Mouse (Mus musculus) limb, embryonic 12.5 days (tissue): ENCODE measurements at regions not wholly inside any gene's neighbourhood (a gene's known extent, or its start where the extent isn't known, plus 50 kb on each side); places are given as distances from the start of the nearest gene placed in this dataset.

Source experiments
- ATAC-seq: fragments of 200-750 bp; cut with Nextera tagmentation; 2 replicates; pipeline ENCODE4 v1.8.0; 2017; ENCODE audit warnings: low read depth, moderate TSS enrichment; ENCODE audit not compliant: insufficient number of reproducible peaks, insufficient read depth, low FRiP score, low TSS enrichment
- H3K27ac ChIP-seq: fragments of 300-500 bp; sonication (generic); 2 replicates; pipeline ENCODE4 v1.5.1; 2016; ENCODE audit warnings: mild to moderate bottlenecking, moderate library complexity
- H3K27me3 ChIP-seq: fragments of 300-500 bp; sonication (generic); 2 replicates; pipeline ENCODE4 v1.6.1; 2016; ENCODE audit warnings: mild to moderate bottlenecking, moderate library complexity
- H3K36me3 ChIP-seq: fragments of 300-500 bp; sonication (generic); 2 replicates; pipeline ENCODE4 v1.6.1; 2016; ENCODE audit warnings: mild to moderate bottlenecking, moderate library complexity
- H3K4me1 ChIP-seq: fragments of 300-500 bp; sonication (generic); replicated peaks from 2 replicates; pipeline ENCODE4 v1.6.1; 2016
- H3K4me2 ChIP-seq: fragments of 300-500 bp; sonication (generic); 2 replicates; pipeline ENCODE4 v1.6.1; 2016; ENCODE audit warnings: mild to moderate bottlenecking, moderate library complexity
- H3K4me3 ChIP-seq: fragments of 300-500 bp; sonication (generic); replicated peaks from 2 replicates; pipeline ENCODE4 v1.5.1; 2016; ENCODE audit warnings: mild to moderate bottlenecking
- H3K9ac ChIP-seq: fragments of 300-500 bp; sonication (generic); replicated peaks from 2 replicates; pipeline ENCODE4 v1.6.1; 2016; ENCODE audit warnings: mild to moderate bottlenecking, moderate library complexity
- H3K9me3 ChIP-seq: fragments of 300-500 bp; sonication (generic); 2 replicates; pipeline ENCODE4 v1.6.1; 2016; ENCODE audit warnings: mild to moderate bottlenecking, moderate library complexity
- WGBS: fragments of 180-500 bp; shearing (Covaris S2); methylation state at CpG from one replicate; pipeline ENCODE4 v1.1.7; 2016; 5-methylcytosine and 5-hydroxymethylcytosine counted together

GRCm38 (mm10) chr16:5342326-5342725 lies 86.5 kb upstream of the Eef2kmt start:
- H3K4me1 ChIP-seq = no peaks in the 10 kb centered on the region

GRCm38 (mm10) chr16:5316271-5316670 lies 60.5 kb upstream of the Eef2kmt start:
- no peaks in the 10 kb centered on the region for H3K4me1 ChIP-seq
- no peak overlapping the region for H3K9ac ChIP-seq
- H3K27me3 ChIP-seq = no peaks in the 10 kb centered on the region
- H3K36me3 ChIP-seq = no peaks in the 10 kb centered on the region
- 77% methylated on average over 1 of the region's 1 CpGs for WGBS
- H3K9me3 ChIP-seq = no peaks in the 10 kb centered on the region
- no peak overlapping the region for H3K4me3 ChIP-seq
- H3K27ac ChIP-seq = no peak overlapping the region
- no peak overlapping the region for H3K4me2 ChIP-seq
- no peak for ATAC-seq

More at GRCm38 (mm10) chr16:5342326-5342725, 86.5 kb upstream of the Eef2kmt start:
- Histone ChIP-seq H3K27ac (no peak overlapping the region), H3K4me2 (no peak overlapping the region), H3K9me3 (no peaks in the 10 kb centered on the region), H3K9ac (no peak overlapping the region), H3K27me3 (no peaks in the 10 kb centered on the region), H3K4me3 (no peak overlapping the region), H3K36me3 (no peaks in the 10 kb centered on the region)
- no peak for ATAC-seq
- WGBS = 73% methylated on average over 6 of the region's 6 CpGs

DNA sequence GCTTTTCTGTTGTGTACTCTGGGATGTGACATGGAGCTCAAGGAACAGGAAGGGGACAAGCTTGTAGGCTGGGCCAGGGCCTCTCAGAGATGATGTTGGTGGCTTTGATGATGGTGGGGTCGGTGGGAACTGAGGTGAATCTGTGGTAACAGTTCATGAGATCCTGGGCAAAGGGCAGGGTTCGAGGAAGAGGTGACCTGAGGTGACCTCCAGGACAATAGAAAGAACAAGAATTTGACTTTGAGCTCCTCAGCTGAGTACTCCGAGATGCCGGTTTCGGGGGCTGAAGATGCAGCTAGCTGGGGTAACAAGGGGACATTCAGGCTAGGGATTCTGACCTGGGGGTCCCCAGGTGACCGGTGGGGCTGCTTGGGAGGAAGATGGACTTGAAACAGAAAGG lies 57.5 kb upstream of the Eef2kmt start:
- Histone ChIP-seq H3K27me3 (peaks cover 6% of the 10 kb centered on the region; the same call in 1 of the 2 replicates), H3K9me3 (no peaks in the 10 kb centered on the region), H3K36me3 (no peaks in the 10 kb centered on the region), H3K27ac (no peak overlapping the region), H3K9ac (no peak overlapping the region), H3K4me2 (no peak overlapping the region), H3K4me1 (no peaks in the 10 kb centered on the region), H3K4me3 (no peak overlapping the region)
- WGBS = 85% methylated on average over 6 of the region's 6 CpGs
- no peak for ATAC-seq

DNA sequence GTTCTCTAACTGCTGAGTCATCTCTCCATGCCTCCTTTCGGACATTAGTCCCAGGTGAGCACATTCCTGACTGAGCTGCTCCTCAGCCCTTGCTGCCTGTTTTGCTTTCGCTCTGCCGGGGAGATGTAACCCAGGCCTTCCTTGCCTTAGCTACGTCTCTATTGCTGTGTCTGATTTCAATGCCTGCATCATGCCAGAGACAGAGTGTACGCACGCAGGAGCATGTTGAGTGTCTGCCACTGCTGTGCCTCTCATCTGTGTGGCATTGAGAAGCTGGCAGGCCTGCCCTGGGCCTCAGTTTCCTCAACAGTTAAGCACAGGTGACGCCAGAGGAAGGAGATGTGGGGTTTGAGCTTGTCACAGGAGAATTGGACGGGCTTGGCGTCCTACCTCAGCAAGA lies 55.7 kb upstream of the Eef2kmt start:
- Histone ChIP-seq H3K36me3 (no peaks in the 10 kb centered on the region), H3K27me3 (peaks cover 21% of the 10 kb centered on the region), H3K9ac (no peak overlapping the region), H3K4me3 (no peak overlapping the region), H3K4me2 (no peak overlapping the region), H3K4me1 (no peaks in the 10 kb centered on the region), H3K9me3 (no peaks in the 10 kb centered on the region), H3K27ac (no peak overlapping the region)
- WGBS = 83% methylated on average over 9 of the region's 9 CpGs
- ATAC-seq = no peak

DNA sequence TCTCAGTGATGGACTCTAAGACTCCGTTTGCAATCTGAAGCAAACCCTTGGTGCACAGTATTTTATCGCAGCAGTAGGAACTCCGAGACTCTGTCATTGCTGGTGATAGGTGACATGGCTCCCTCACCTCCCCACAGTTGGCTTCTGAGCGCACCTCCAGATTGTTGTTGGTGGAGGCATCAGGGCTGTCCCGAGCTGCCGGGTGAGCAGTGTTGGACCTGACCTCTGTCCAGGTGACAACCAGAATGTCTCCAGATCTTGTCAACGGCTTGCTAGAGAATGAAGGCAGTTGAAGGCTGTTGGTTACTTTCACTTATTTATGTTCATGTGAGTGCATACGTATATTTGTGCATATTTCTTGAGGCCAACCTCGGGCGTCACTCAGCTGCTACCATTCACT lies 55.0 kb upstream of the Eef2kmt start:
- Histone ChIP-seq H3K36me3 (no peaks in the 10 kb centered on the region), H3K9ac (no peak overlapping the region), H3K4me1 (no peaks in the 10 kb centered on the region), H3K4me2 (no peak overlapping the region), H3K4me3 (no peak overlapping the region), H3K27me3 (peaks cover 21% of the 10 kb centered on the region), H3K27ac (no peak overlapping the region), H3K9me3 (no peaks in the 10 kb centered on the region)
- ATAC-seq = no peak
- WGBS = 91% methylated on average over 10 of the region's 10 CpGs

DNA sequence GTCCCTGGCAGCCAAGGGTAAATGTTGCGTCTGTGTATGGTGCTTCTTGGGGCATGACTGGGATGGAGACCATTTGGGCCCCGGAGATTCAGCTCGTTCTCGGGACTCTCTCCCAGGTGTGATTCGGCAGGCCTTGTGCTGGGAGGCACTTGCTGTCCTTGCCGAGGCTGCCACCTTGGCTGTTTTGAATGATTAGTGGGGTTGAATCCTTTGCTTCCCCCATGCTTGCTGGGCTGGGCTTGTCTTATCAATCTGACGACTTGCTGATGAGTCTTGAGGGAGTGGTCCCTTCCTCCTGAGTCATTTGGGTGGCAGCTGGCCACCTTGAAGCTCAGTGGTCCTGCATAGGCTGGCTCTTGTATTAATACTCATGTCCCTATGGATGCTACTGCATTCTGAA lies 52.0 kb upstream of the Eef2kmt start:
- WGBS = 56% methylated on average over 7 of the region's 7 CpGs
- Histone ChIP-seq H3K4me1 (no peaks in the 10 kb centered on the region), H3K9ac (no peak overlapping the region), H3K4me3 (no peak overlapping the region), H3K4me2 (no peak overlapping the region), H3K27ac (no peak overlapping the region), H3K27me3 (peaks cover 21% of the 10 kb centered on the region), H3K36me3 (no peaks in the 10 kb centered on the region), H3K9me3 (no peaks in the 10 kb centered on the region)
- no peak for ATAC-seq

DNA sequence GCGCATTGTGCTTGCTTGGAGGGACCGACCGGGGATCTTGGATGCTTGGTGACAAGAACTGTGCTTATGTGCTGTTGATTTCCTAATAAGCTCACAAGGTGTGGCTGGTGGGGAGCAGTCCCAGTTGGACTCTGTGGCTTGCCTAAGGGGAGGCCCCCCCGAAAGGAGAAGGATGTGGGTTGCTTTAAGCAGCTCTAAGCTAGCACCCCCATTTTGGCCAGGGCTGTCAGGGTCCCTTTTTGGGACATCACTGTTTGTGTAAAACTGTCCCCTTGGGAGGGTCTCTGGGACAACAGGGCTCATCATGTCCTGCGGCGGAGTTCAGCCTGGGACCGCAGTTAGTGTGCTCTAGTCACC lies 51.4 kb upstream of the Eef2kmt start:
- no peak overlapping the region for H3K27ac ChIP-seq
- peak overlapping the region; percentile 44 for H3K4me3 ChIP-seq
- peak overlapping the region; percentile 88 for H3K4me2 ChIP-seq
- H3K9me3 ChIP-seq = no peaks in the 10 kb centered on the region
- H3K9ac ChIP-seq = peak overlapping the region; percentile 65; the same call in 1 of the 2 replicates
- WGBS = 64% methylated on average over 7 of the region's 7 CpGs
- no peaks in the 10 kb centered on the region for H3K36me3 ChIP-seq
- 0 out of 2 replicates have a peak, but pooled peaks have one; percentile 23 for ATAC-seq
- H3K27me3 ChIP-seq = peaks cover 21% of the 10 kb centered on the region
- H3K4me1 ChIP-seq = no peaks in the 10 kb centered on the region

GRCm38 (mm10) chr16:5306588-5307248 lies 50.9 kb upstream of the Eef2kmt start:
- peak overlapping the region; percentile 65 for H3K9ac ChIP-seq
- no peaks in the 10 kb centered on the region for H3K9me3 ChIP-seq
- no peaks in the 10 kb centered on the region for H3K4me1 ChIP-seq
- WGBS = 1% methylated on average over 36 of the region's 36 CpGs
- H3K36me3 ChIP-seq = no peaks in the 10 kb centered on the region
- peak; percentile 77 for ATAC-seq
- H3K27ac ChIP-seq = no peak overlapping the region
- H3K4me3 ChIP-seq = peak overlapping the region; percentile 44
- peak overlapping the region; percentile 88 for H3K4me2 ChIP-seq
- H3K27me3 ChIP-seq = peaks cover 21% of the 10 kb centered on the region
